14 mouse cellular contexts compared by ENCODE assay signal in genomic region chr11:3587350-3587749, GRCm38 (mm10). TPM values are rescaled to one million over a fixed set of nuclear protein-coding genes. Genes with fewer than 3 reads are reported as not detected.
DNase-seq lines count a peak whose midpoint lies in the region; ATAC-seq and TF ChIP-seq lines count a peak whose summit lies in the region.
"Had no signal": no experiment of that assay in that cellular context is flagged by ENCODE, and none has a peak within 500 bp of the region (broad histone marks: within the 10 kb centered on the region; RNA-seq: fewer than 3 reads in every experiment).

No protein-coding gene starts in this region.

- no peak overlapping the region for H3K4me3 ChIP-seq in heart, embryonic 10.5 days
- no peak overlapping the region for H3K4me3 ChIP-seq in intestine, postnatal 0 days (ENCODE audit: low read depth, low read length)
- no peak overlapping the region for H3K4me3 ChIP-seq in midbrain, embryonic 13.5 days (replicated peaks)
- H3K4me3 ChIP-seq: erythroblast, embryonic 14.5 days; hindbrain, embryonic 13.5 days; layer of hippocampus, adult 2 months; limb, embryonic 15.5 days had no signal

- H3K27me3 ChIP-seq in heart, embryonic 10.5 days (ENCODE audit: insufficient read depth, poor library complexity, severe bottlenecking): no peaks in the 10 kb centered on the region
- H3K27me3 ChIP-seq in intestine, postnatal 0 days (replicated peaks; ENCODE audit: control insufficient read depth, insufficient read depth, low read length): no peaks in the 10 kb centered on the region
- H3K27me3 ChIP-seq in midbrain, embryonic 13.5 days: no peaks in the 10 kb centered on the region
- H3K27me3 ChIP-seq: hindbrain, embryonic 13.5 days; limb, embryonic 15.5 days; Patski had no signal

- peaks cover 13% of the 10 kb centered on the region for H3K4me1 ChIP-seq in heart, embryonic 10.5 days
- H3K4me1 ChIP-seq in intestine, postnatal 0 days (replicated peaks; ENCODE audit: control insufficient read depth, insufficient read depth, low read length): no peaks in the 10 kb centered on the region
- H3K4me1 ChIP-seq in midbrain, embryonic 13.5 days (replicated peaks): no peaks in the 10 kb centered on the region
- H3K4me1 ChIP-seq: hindbrain, embryonic 13.5 days; limb, embryonic 15.5 days had no signal

- peak; percentile 81 for DNase-seq in heart, embryonic 10.5 days (ENCODE audit: low spot score)
- no peak for DNase-seq in heart, adult 8-10 months (ENCODE audit: low spot score)
- peak; percentile 13 to 29 for DNase-seq in layer of hippocampus, postnatal 10 days (ENCODE audit: low spot score in 2 of 2)
- DNase-seq in layer of hippocampus, adult 9-10 months (ENCODE audit: low spot score): no peak
- peak; percentile 24 for DNase-seq in A20 (ENCODE audit: low read depth, low spot score)
- no peak for DNase-seq in gastrocnemius, postnatal 10 days
- DNase-seq: adrenal gland, postnatal 10 days had no signal

- H3K9ac ChIP-seq in intestine, postnatal 0 days (ENCODE audit: low read depth, low read length): no peak overlapping the region
- H3K9ac ChIP-seq in midbrain, embryonic 13.5 days (replicated peaks): no peak overlapping the region
- H3K9ac ChIP-seq: hindbrain, embryonic 13.5 days; limb, embryonic 15.5 days had no signal

- H3K36me3 ChIP-seq in heart, embryonic 10.5 days: no peaks in the 10 kb centered on the region
- no peaks in the 10 kb centered on the region for H3K36me3 ChIP-seq in intestine, postnatal 0 days (ENCODE audit: control insufficient read depth, insufficient read depth)
- H3K36me3 ChIP-seq in midbrain, embryonic 13.5 days: no peaks in the 10 kb centered on the region
- H3K36me3 ChIP-seq: hindbrain, embryonic 13.5 days; limb, embryonic 15.5 days had no signal

- 25% methylated on average over 4 of the region's 4 CpGs for WGBS in heart, embryonic 10.5 days
- WGBS in intestine, postnatal 0 days: 18% methylated on average over 4 of the region's 4 CpGs
- WGBS in midbrain, embryonic 13.5 days: 45% methylated on average over 4 of the region's 4 CpGs

- H3K9me3 ChIP-seq in heart, embryonic 10.5 days: no peaks in the 10 kb centered on the region
- no peaks in the 10 kb centered on the region for H3K9me3 ChIP-seq in intestine, postnatal 0 days (ENCODE audit: control insufficient read depth)
- H3K9me3 ChIP-seq in midbrain, embryonic 13.5 days: no peaks in the 10 kb centered on the region
- H3K9me3 ChIP-seq: hindbrain, embryonic 13.5 days; limb, embryonic 15.5 days had no signal

- no peak overlapping the region for H3K4me2 ChIP-seq in intestine, postnatal 0 days (replicated peaks; ENCODE audit: low read depth)
- no peak overlapping the region for H3K4me2 ChIP-seq in midbrain, embryonic 13.5 days (replicated peaks)
- H3K4me2 ChIP-seq: hindbrain, embryonic 13.5 days; limb, embryonic 15.5 days had no signal

- no peak for TF ChIP-seq CTCF in intestine, postnatal 0 days (IDR thresholded peaks at IDR 0.05; ENCODE audit: low read depth)

- peak; percentile 54 for ATAC-seq in intestine, postnatal 0 days
- no peak for ATAC-seq in midbrain, embryonic 13.5 days
- ATAC-seq: Patski had no signal

- H3K27ac ChIP-seq in heart, embryonic 10.5 days: no peak overlapping the region
- H3K27ac ChIP-seq in intestine, postnatal 0 days (ENCODE audit: low read depth, low read length): no peak overlapping the region
- H3K27ac ChIP-seq in midbrain, embryonic 13.5 days: no peak overlapping the region
- H3K27ac ChIP-seq: hindbrain, embryonic 13.5 days; layer of hippocampus, adult 2 months; limb, embryonic 15.5 days had no signal

RNA-seq across cellular contexts. Expression of gene Smtn, which starts 46.9 kb away (rescaled TPM):
- 69.5 and 91.2 TPM in 2 replicates for polyA plus RNA-seq in heart, embryonic 10.5 days (2016; fragmentation: Nextera tagmentation; extraction: Ambion mirVana)
- 100 to 1,000 TPM; 128 to 185 (median 149) TPM for total RNA-seq in heart, adult 8-10 months (2022)
- total RNA-seq in layer of hippocampus, postnatal 10 days (2021): 10 to 100 TPM; 17.0 TPM
- polyA plus RNA-seq in intestine, postnatal 0 days (2015; fragmentation: Nextera tagmentation; extraction: Ambion mirVana): 75.1 and 82.9 TPM in 2 replicates
- total RNA-seq in gastrocnemius, postnatal 10 days (2021): 100 to 1,000 TPM; 182 to 198 TPM
- polyA plus RNA-seq in midbrain, embryonic 13.5 days (2015; fragmentation: Nextera tagmentation; extraction: Ambion mirVana): 15.5 and 18.2 TPM in 2 replicates

Comparison
In these comparisons a context has a peak if more than half of its experiments do, and no peak if none do; other contexts are left out.
1. DNase-seq: peak in heart, embryonic 10.5 days (single experiment), layer of hippocampus, postnatal 10 days (2 of 2) and A20 (single experiment); none in heart, adult 8-10 months (single experiment), layer of hippocampus, adult 9-10 months (single experiment) and gastrocnemius, postnatal 10 days (single experiment).
2. RNA of gene Smtn, which starts 46.9 kb away (total RNA-seq): 182 to 198 TPM in gastrocnemius, postnatal 10 days and 128 to 185 TPM in heart, adult 8-10 months; 17.0 TPM in layer of hippocampus, postnatal 10 days; every median in the first group is over 4 times any median in the second.